Comparison of ENCODE assay signal across 20 mouse cellular contexts in genomic region chr7:90231431-90231830, GRCm38 (mm10). TPM values are rescaled to one million over a fixed set of nuclear protein-coding genes. Genes with fewer than 3 reads are reported as not detected.
DNase-seq lines count a peak whose midpoint lies in the region; TF ChIP-seq lines count a peak whose summit lies in the region.
"Had no signal": no experiment of that assay in that cellular context is flagged by ENCODE, and none has a peak within 500 bp of the region (broad histone marks: within the 10 kb centered on the region; RNA-seq: fewer than 3 reads in every experiment).

No protein-coding gene starts in this region.

- TF ChIP-seq EP300 in CH12.LX (IDR thresholded peaks at IDR 0.05; ENCODE audit: low read length), result no peak

- TF ChIP-seq RAD21 in CH12.LX (IDR thresholded peaks at IDR 0.05; ENCODE audit: low read depth, low read length), result no peak

- peak overlapping the region in 2 of 3 experiments; percentile 25 to 33 for H3K4me3 ChIP-seq in CH12.LX (replicated peaks in 1 of 3; ENCODE audit: low read depth in 2 of 3, low read length in 2 of 3, poor library complexity in 1 of 3)
- H3K4me3 ChIP-seq: midbrain, embryonic 13.5 days had no signal

- H3K79me2 ChIP-seq in CH12.LX (replicated peaks; ENCODE audit: control insufficient read depth, extremely low read depth, insufficient read depth, poor library complexity, severe bottlenecking), result no peaks in the 10 kb centered on the region

- H3K9ac ChIP-seq in CH12.LX (ENCODE audit: insufficient read depth, low read depth), result no peak overlapping the region
- H3K9ac ChIP-seq: midbrain, embryonic 13.5 days had no signal

- H3K36me3 ChIP-seq in CH12.LX (replicated peaks in 1 of 2; ENCODE audit: control insufficient read depth in 1 of 2, insufficient read depth in 1 of 2, low read length in 1 of 2), result no peaks in the 10 kb centered on the region
- H3K36me3 ChIP-seq: midbrain, embryonic 13.5 days had no signal

- intact Hi-C loops in left cerebral cortex, postnatal 36 days (cut with DNase I), result no loop called here

- H3K4me2 ChIP-seq in CH12.LX (ENCODE audit: insufficient read depth, low read depth, poor library complexity, severe bottlenecking), result peak overlapping the region; percentile 90
- H3K4me2 ChIP-seq: midbrain, embryonic 13.5 days had no signal

- H3K27ac ChIP-seq in CH12.LX (ENCODE audit: insufficient read depth, low read depth), result no peak overlapping the region
- H3K27ac ChIP-seq: macrophage; midbrain, embryonic 13.5 days had no signal

- no peaks in the 10 kb centered on the region for H3K27me3 ChIP-seq in CH12.LX (replicated peaks)
- H3K27me3 ChIP-seq: midbrain, embryonic 13.5 days had no signal

- TF ChIP-seq CTCF in CH12.LX (conservative IDR thresholded peaks at IDR 0.05 in 1 of 2, IDR thresholded peaks at IDR 0.05 in 1 of 2; ENCODE audit: low read depth in 2 of 2, low read length in 2 of 2), result no peak

- in situ Hi-C loops in CH12.LX (cut with MboI; ENCODE audit: low pct_ligation_motif_present, low pct_unique_long_range_greater_than_20kb, low sequenced_read_pairs), result no loop called here

- dilution Hi-C loops in CH12.LX (cut with MboI; ENCODE audit: extremely low pct_ligation_motif_present, extremely low pct_unique_long_range_greater_than_20kb, low sequenced_read_pairs), result no loop called here

- H3K9me3 ChIP-seq in CH12.LX (replicated peaks; ENCODE audit: low read length), result no peaks in the 10 kb centered on the region
- H3K9me3 ChIP-seq: midbrain, embryonic 13.5 days had no signal

- peak; percentile 24 to 42 for DNase-seq in frontal cortex, postnatal 36 days (ENCODE audit: low spot score in 2 of 2)
- no peak for DNase-seq in frontal cortex, postnatal 10 days (ENCODE audit: low spot score in 2 of 2)
- DNase-seq in CH12.LX (ENCODE audit: extremely low read depth), result no peak
- DNase-seq in left cerebral cortex, postnatal 36 days (ENCODE audit: low spot score in 2 of 2), result peak; percentile 16 to 27
- DNase-seq in lung, postnatal 36 days, result peak; percentile 54
- DNase-seq in spleen, postnatal 14 days (ENCODE audit: low spot score in 2 of 2), result no peak
- DNase-seq in cerebellum, postnatal 10 days, result no peak
- DNase-seq in ovary, adult 18-20 months (ENCODE audit: low spot score), result no peak
- DNase-seq: adrenal gland, postnatal 25 days; cerebellum, adult 9-10 months; kidney, adult 8-10 months; layer of hippocampus, postnatal 36 days; thymus, postnatal 36 days had no signal

- no peaks in the 10 kb centered on the region; a peak in 1 of 4 replicates for H3K4me1 ChIP-seq in CH12.LX (ENCODE audit: control insufficient read depth in 1 of 2, insufficient read depth in 2 of 2)

- no peak for TF ChIP-seq POLR2A in CH12.LX (IDR thresholded peaks at IDR 0.05; ENCODE audit: low read depth, low read length)

TF ChIP-seq in CH12.LX, 34 proteins besides CTCF, POLR2A, EP300 and RAD21:
- TF ChIP-seq NRF1 (IDR thresholded peaks at IDR 0.05; ENCODE audit: low read depth, low read length), result peak; percentile 78
- TF ChIP-seq HCFC1 (IDR thresholded peaks at IDR 0.05; ENCODE audit: low read depth, low read length), result no peak
- no peak for TF ChIP-seq MYC (IDR thresholded peaks at IDR 0.05; ENCODE audit: low read depth, low read length)
- no peak for TF ChIP-seq USF2 (conservative IDR thresholded peaks at IDR 0.05; ENCODE audit: low read depth, low read length)
- TF ChIP-seq IRF4 (IDR thresholded peaks at IDR 0.05; ENCODE audit: low read depth, low read length), result no peak
- no peak for TF ChIP-seq BHLHE40 (IDR thresholded peaks at IDR 0.05; ENCODE audit: low read depth, low read length)
- no peak for TF ChIP-seq TCF12 (IDR thresholded peaks at IDR 0.05; ENCODE audit: low read depth, low read length)
- TF ChIP-seq MAX (IDR thresholded peaks at IDR 0.05; ENCODE audit: low read length), result no peak
- TF ChIP-seq ELF1 (IDR thresholded peaks at IDR 0.05; ENCODE audit: low read depth, low read length), result no peak
- TF ChIP-seq SIN3A (IDR thresholded peaks at IDR 0.05; ENCODE audit: low read length), result 0 out of 2 replicates have a peak, but pooled peaks have one; percentile 34
- no peak for TF ChIP-seq MEF2A (IDR thresholded peaks at IDR 0.05; ENCODE audit: borderline replicate concordance, low read depth, low read length)
- TF ChIP-seq ETS1 (conservative IDR thresholded peaks at IDR 0.05; ENCODE audit: low read depth, low read length), result no peak

RNA-seq across cellular contexts. Expression of gene Ccdc83, which starts 34.1 kb away (rescaled TPM):
- total RNA-seq in CH12.LX (2012; rRNA removed), result not detected in 2 replicates
- not detected in 2 replicates for total RNA-seq in CH12.LX (2014; rRNA removed)
- not detected in 2 replicates for polyA plus RNA-seq in CH12.LX (2012; ENCODE audit: insufficient read length, low read depth)
- not detected for total RNA-seq in left cerebral cortex, postnatal 36 days (2021)
- total RNA-seq: adrenal gland, postnatal 25 days; layer of hippocampus, postnatal 36 days; liver, adult 2 months had no signal
- polyA plus RNA-seq: hindbrain, embryonic 16.5 days; large intestine, adult 2 months; liver, adult 2 months; macrophage; midbrain, embryonic 13.5 days; small intestine, adult 2 months; stomach, embryonic 16.5 days had no signal

Comparison
In these comparisons a context has a peak if more than half of its experiments do, and no peak if none do; other contexts are left out.
1. DNase-seq: peak in frontal cortex, postnatal 36 days (2 of 2), left cerebral cortex, postnatal 36 days (2 of 2) and lung, postnatal 36 days (single experiment); none in frontal cortex, postnatal 10 days (0 of 2), CH12.LX (single experiment), spleen, postnatal 14 days (0 of 2), cerebellum, postnatal 10 days (0 of 2) and ovary, adult 18-20 months (single experiment).